Mouse (Mus musculus) MEL (cell line): Measurements from ENCODE around the gene Metrnl. TPM values are rescaled to one million over a fixed set of nuclear protein-coding genes. Genes with fewer than 3 reads are reported as not detected.

Experiments
- DNase-seq: peaks from one replicate; pipeline ENCODE4 v3.0.0; 2011; ENCODE audit warnings: low read depth, low spot score
- H3K27ac ChIP-seq: 2 replicates; pipeline ENCODE4 v1.5.1; 2012; ENCODE audit warnings: low read depth, mild to moderate bottlenecking, control low read depth, low read length, moderate library complexity; ENCODE audit not compliant: control insufficient read depth
- H3K27me3 ChIP-seq, 2 experiments: fragments of 150-350 bp in 1 of 2; sonication (generic) in 1 of 2; 2 replicates each; pipeline ENCODE4 v1.6.1; 2012; ENCODE audit warnings: low read length in 2 of 2, mild to moderate bottlenecking in 2 of 2, improper control_type of control experiment in 1 of 2, moderate library complexity in 1 of 2; ENCODE audit not compliant: insufficient read depth in 2 of 2, control insufficient read depth in 1 of 2
- H3K36me3 ChIP-seq, 2 experiments: 2 replicates each; pipeline ENCODE4 v1.6.1; 2012 to 2014; ENCODE audit warnings: low read length in 2 of 2, improper control_type of control experiment in 1 of 2, inconsistent platforms in 1 of 2, mild to moderate bottlenecking in 1 of 2; ENCODE audit not compliant: insufficient read depth in 2 of 2, control insufficient read depth in 1 of 2
- H3K4me1 ChIP-seq, 2 experiments: fragments of 150-350 bp in 1 of 2; sonication (generic) in 1 of 2; 2 replicates each; pipeline ENCODE4 v1.6.1; 2012; ENCODE audit warnings: low read length in 2 of 2, improper control_type of control experiment in 1 of 2, mild to moderate bottlenecking in 1 of 2; ENCODE audit not compliant: insufficient read depth in 2 of 2, control insufficient read depth in 1 of 2
- H3K4me3 ChIP-seq, 2 experiments: fragments of 150-350 bp in 1 of 2; sonication (generic) in 1 of 2; 2 replicates each; pipeline ENCODE4 v1.5.1; 2012; ENCODE audit warnings: low read depth in 2 of 2, low read length in 2 of 2, mild to moderate bottlenecking in 2 of 2, moderate library complexity in 2 of 2, control low read depth in 1 of 2, improper control_type of control experiment in 1 of 2; ENCODE audit not compliant: control insufficient read depth in 1 of 2, insufficient read depth in 1 of 2
- H3K79me2 ChIP-seq: 2 replicates; pipeline ENCODE4 v1.6.1; 2012; ENCODE audit warnings: mild to moderate bottlenecking, low read length, moderate library complexity; ENCODE audit not compliant: control insufficient read depth, poor library complexity, insufficient read depth
- H3K9ac ChIP-seq: 2 replicates; pipeline ENCODE4 v1.6.1; 2012; ENCODE audit warnings: low read depth, mild to moderate bottlenecking, control low read depth, low read length, moderate library complexity; ENCODE audit not compliant: control insufficient read depth, poor library complexity, severe bottlenecking
- H3K9me3 ChIP-seq: fragments of 150-350 bp; sonication (generic); replicated peaks from 2 replicates; pipeline ENCODE4 v1.6.1; 2012; ENCODE audit warnings: mild to moderate bottlenecking, low read length, improper control_type of control experiment, moderate library complexity; ENCODE audit not compliant: insufficient read depth
- BHLHE40 ChIP-seq: IDR thresholded peaks from 2 replicates; pipeline ENCODE4 v1.6.1; 2012; ENCODE audit warnings: low read depth, mild to moderate bottlenecking, inconsistent platforms, low read length, improper control_type of control experiment, borderline replicate concordance
- E2F4 ChIP-seq: IDR thresholded peaks from 2 replicates; pipeline ENCODE4 v1.6.1; 2011; ENCODE audit warnings: low read depth, low read length, improper control_type of control experiment, borderline replicate concordance
- ETS1 ChIP-seq: IDR thresholded peaks from 2 replicates; pipeline ENCODE4 v1.6.1; 2012; ENCODE audit warnings: low read depth, mild to moderate bottlenecking, inconsistent platforms, low read length, improper control_type of control experiment, moderate library complexity
- GABPA ChIP-seq: IDR thresholded peaks from 2 replicates; pipeline ENCODE4 v1.6.1; 2012; ENCODE audit warnings: low read depth, mild to moderate bottlenecking, inconsistent platforms, low read length, improper control_type of control experiment, moderate library complexity
- MEF2A ChIP-seq: IDR thresholded peaks from 2 replicates; pipeline ENCODE4 v1.6.1; 2014; ENCODE audit warnings: low read depth, mild to moderate bottlenecking, inconsistent platforms, low read length, improper control_type of control experiment; ENCODE audit not compliant: poor library complexity, insufficient replicate concordance, severe bottlenecking; ENCODE audit errors: extremely low read depth
- MXI1 ChIP-seq: IDR thresholded peaks from 2 replicates; pipeline ENCODE4 v1.6.1; 2011; ENCODE audit warnings: mild to moderate bottlenecking, low read depth, low read length, improper control_type of control experiment
- MYC ChIP-seq: IDR thresholded peaks from 2 replicates; pipeline ENCODE4 v1.6.1; 2011; ENCODE audit warnings: low read depth, mild to moderate bottlenecking, low read length, improper control_type of control experiment, moderate library complexity
- NRF1 ChIP-seq: IDR thresholded peaks from 2 replicates; pipeline ENCODE4 v1.6.1; 2014; ENCODE audit warnings: low read depth, mild to moderate bottlenecking, inconsistent platforms, low read length, improper control_type of control experiment, moderate library complexity; ENCODE audit not compliant: poor library complexity, insufficient read depth, severe bottlenecking
- RAD21 ChIP-seq: IDR thresholded peaks from 2 replicates; pipeline ENCODE4 v1.6.1; 2011; ENCODE audit warnings: mild to moderate bottlenecking, low read depth, low read length, improper control_type of control experiment
- RCOR1 ChIP-seq: IDR thresholded peaks from 2 replicates; pipeline ENCODE4 v1.6.1; 2012; ENCODE audit warnings: low read depth, mild to moderate bottlenecking, inconsistent platforms, low read length, improper control_type of control experiment
- SIN3A ChIP-seq: IDR thresholded peaks from 2 replicates; pipeline ENCODE4 v1.6.1; 2012; ENCODE audit warnings: low read length, improper control_type of control experiment, inconsistent platforms
- TAL1 ChIP-seq: IDR thresholded peaks from 2 replicates; pipeline ENCODE4 v1.6.1; 2012; ENCODE audit warnings: mild to moderate bottlenecking, inconsistent platforms, low read length, moderate library complexity, mixed read lengths
- TBP ChIP-seq: IDR thresholded peaks from 2 replicates; pipeline ENCODE4 v1.8.0; 2011; ENCODE audit warnings: low read depth, low read length, improper control_type of control experiment
- USF1 ChIP-seq: IDR thresholded peaks from 2 replicates; pipeline ENCODE4 v1.6.1; 2014; ENCODE audit warnings: low read depth, mild to moderate bottlenecking, inconsistent platforms, low read length, improper control_type of control experiment, moderate library complexity
- USF2 ChIP-seq, 2 experiments: IDR thresholded peaks; 2 replicates each; pipeline ENCODE4 v1.6.1; 2011 to 2012; ENCODE audit warnings: improper control_type of control experiment in 2 of 2, low read length in 2 of 2, borderline replicate concordance in 1 of 2, inconsistent platforms in 1 of 2, low read depth in 1 of 2, mild to moderate bottlenecking in 1 of 2; ENCODE audit not compliant: insufficient read depth in 1 of 2
- ZMIZ1 ChIP-seq: IDR thresholded peaks from 2 replicates; pipeline ENCODE4 v1.6.1; 2012; ENCODE audit warnings: low read depth, mild to moderate bottlenecking, inconsistent platforms, low read length, improper control_type of control experiment, moderate library complexity
- polyA plus RNA-seq, 2 experiments: library from polyadenylated mRNA; stranded (reverse) in 1 of 2; unstranded in 1 of 2; fragments of >175 nt in 1 of 2; fragments of >200 nt in 1 of 2; gene quantifications; 2 replicates each; pipeline versions ENCODE4 v1.2.1 to v1.2.4; 2012; ENCODE audit warnings: low replicate concordance in 2 of 2, low read depth in 1 of 2; ENCODE audit not compliant: insufficient read length in 2 of 2, insufficient read depth in 1 of 2, missing spikeins in 1 of 2
- total RNA-seq: library from RNA; depleted of rRNA; stranded (reverse); fragments of 300-350 nt; gene quantifications from 2 replicates; pipeline ENCODE4 v1.2.3, GENCODE M21; 2012

Gene Metrnl
- total and polyA plus RNA-seq, 3 experiments = 2.7 to 2.9 TPM; not detected in 1

DNA sequence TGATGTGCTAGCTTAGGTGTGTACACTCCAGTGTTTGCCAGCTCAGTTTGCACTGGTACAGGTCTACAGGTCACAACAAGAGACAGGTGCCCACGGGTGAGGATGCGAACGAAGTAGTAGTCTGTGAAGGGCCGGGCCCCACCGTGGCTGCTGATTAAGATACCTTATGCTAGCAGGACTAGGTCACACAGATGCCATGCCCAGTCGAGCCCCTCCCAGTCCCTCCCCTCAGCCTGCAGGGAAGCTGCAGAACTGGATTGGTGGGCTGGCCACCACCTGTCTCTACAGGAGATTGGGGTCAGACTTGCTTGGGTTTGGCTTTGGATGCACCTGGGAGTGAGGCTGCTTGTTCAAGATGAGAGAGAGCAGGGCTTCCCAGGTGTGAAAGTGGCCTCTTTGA lies 16.4 kb downstream of the Metrnl start:
- peaks cover 0 to 17% of the 10 kb centered on the region in 2 experiments; a peak in 2 of 4 replicates for H3K36me3 ChIP-seq
- no peak overlapping the region for H3K9ac ChIP-seq
- H3K9me3 ChIP-seq = no peaks in the 10 kb centered on the region

DNA sequence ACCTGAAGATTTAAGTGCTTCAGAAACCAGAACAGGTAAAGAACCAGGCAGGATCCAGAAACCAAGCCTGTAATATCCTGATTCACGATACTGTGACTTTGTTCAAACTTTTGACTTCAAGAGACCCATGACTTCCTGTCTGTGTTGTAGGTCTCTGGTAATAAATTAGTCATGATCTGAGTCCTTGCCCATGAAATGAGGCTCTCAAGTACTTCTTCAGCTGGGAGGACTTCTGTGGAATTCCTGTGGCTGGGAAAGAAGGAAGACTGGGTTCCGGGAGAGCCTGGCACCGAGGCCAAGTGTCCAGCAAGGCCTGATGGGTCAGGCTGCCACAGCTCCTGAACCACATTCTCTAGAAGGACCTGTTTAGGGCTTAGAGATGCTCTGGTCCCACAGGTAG lies 19.4 kb downstream of the Metrnl start:
- no peak overlapping the region for H3K9ac ChIP-seq
- no peaks in the 10 kb centered on the region; a peak in 1 of 4 replicates for H3K27me3 ChIP-seq
- no peaks in the 10 kb centered on the region for H3K79me2 ChIP-seq
- H3K27ac ChIP-seq = no peak overlapping the region
- H3K4me3 ChIP-seq = no peak overlapping the region
- no peak for DNase-seq
- H3K9me3 ChIP-seq = no peaks in the 10 kb centered on the region
- TF ChIP-seq SIN3A (no peak), USF1 (no peak), MEF2A (no peak)
- peaks cover 0 to 2% of the 10 kb centered on the region in 2 experiments; a peak in 1 of 4 replicates for H3K36me3 ChIP-seq
- 0 out of 4 replicates have a peak, but pooled peaks cover 0 to 6% of the 10 kb centered on the region in 2 experiments for H3K4me1 ChIP-seq

More for the DNA sequence above, 16.4 kb downstream of the Metrnl start:
- Histone ChIP-seq H3K27me3 (no peaks in the 10 kb centered on the region), H3K4me3 (no peak overlapping the region), H3K4me1 (peaks cover 14 to 21% of the 10 kb centered on the region in 2 experiments), H3K27ac (no peak overlapping the region), H3K79me2 (no peaks in the 10 kb centered on the region)
- DNase-seq = no peak
- TF ChIP-seq E2F4 (no peak), SIN3A (no peak), TAL1 (no peak), MXI1 (no peak), MYC (no peak), NRF1 (no peak), GABPA (no peak), RAD21 (no peak), TBP (no peak), USF2 (IDR thresholded peaks at IDR 0.05; ENCODE audit: borderline replicate concordance in 1 of 2, insufficient read depth in 1 of 2, low read depth in 1 of 2, low read length in 2 of 2) (no peak), RCOR1 (no peak), ZMIZ1 (no peak), BHLHE40 (no peak), ETS1 (no peak)
